11 mouse cellular contexts compared by ENCODE assay signal in genomic region chr7:142441585-142441984, GRCm38 (mm10). TPM values are rescaled to one million over a fixed set of nuclear protein-coding genes. Genes with fewer than 3 reads are reported as not detected.
DNase-seq lines count a peak whose midpoint lies in the region; ATAC-seq lines count a peak whose summit lies in the region.
"Had no signal": no experiment of that assay in that cellular context is flagged by ENCODE, and none has a peak within 500 bp of the region (broad histone marks: within the 10 kb centered on the region; RNA-seq: fewer than 3 reads in every experiment).

TSS of gene Tnni2 (plus strand) at chr7:142441808.

- 78% methylated on average over 9 of the region's 9 CpGs for WGBS in heart, embryonic 15.5 days
- WGBS in neural tube, embryonic 11.5 days: 76% methylated on average over 9 of the region's 9 CpGs
- 75% methylated on average over 9 of the region's 9 CpGs for WGBS in intestine, embryonic 15.5 days
- 76% methylated on average over 9 of the region's 9 CpGs for WGBS in stomach, embryonic 14.5 days

- H3K9me3 ChIP-seq in heart, embryonic 15.5 days (replicated peaks): no peaks in the 10 kb centered on the region
- H3K9me3 ChIP-seq in neural tube, embryonic 11.5 days (ENCODE audit: control insufficient read depth, low read length): no peaks in the 10 kb centered on the region
- no peaks in the 10 kb centered on the region for H3K9me3 ChIP-seq in intestine, embryonic 15.5 days
- no peaks in the 10 kb centered on the region for H3K9me3 ChIP-seq in stomach, embryonic 14.5 days (ENCODE audit: control insufficient read depth, low read depth, low read length)
- H3K9me3 ChIP-seq: midbrain, embryonic 12.5 days had no signal

- peak within 1 kb of the TSS; percentile 79 for H3K27ac ChIP-seq in heart, embryonic 15.5 days
- no peak within 1 kb of the TSS for H3K27ac ChIP-seq in neural tube, embryonic 11.5 days (ENCODE audit: low read depth, low read length)
- H3K27ac ChIP-seq in intestine, embryonic 15.5 days: peak within 1 kb of the TSS; percentile 65; the same call in 1 of the 2 replicates
- peak within 1 kb of the TSS; percentile 68 for H3K27ac ChIP-seq in stomach, embryonic 14.5 days (ENCODE audit: low read length)
- H3K27ac ChIP-seq: midbrain, embryonic 12.5 days had no signal

- H3K4me1 ChIP-seq in heart, embryonic 15.5 days (replicated peaks): peaks cover 41% of the 10 kb centered on the region
- H3K4me1 ChIP-seq in neural tube, embryonic 11.5 days (ENCODE audit: control insufficient read depth, insufficient read depth, low read length): no peaks in the 10 kb centered on the region
- H3K4me1 ChIP-seq in intestine, embryonic 15.5 days (replicated peaks): peaks cover 22% of the 10 kb centered on the region
- H3K4me1 ChIP-seq in stomach, embryonic 14.5 days (ENCODE audit: control insufficient read depth, insufficient read depth, low read length): peaks cover 17% of the 10 kb centered on the region
- H3K4me1 ChIP-seq: midbrain, embryonic 12.5 days had no signal

- H3K27me3 ChIP-seq in heart, embryonic 15.5 days: no peaks in the 10 kb centered on the region
- H3K27me3 ChIP-seq in neural tube, embryonic 11.5 days (ENCODE audit: control insufficient read depth, insufficient read depth, low read length): no peaks in the 10 kb centered on the region
- H3K27me3 ChIP-seq in intestine, embryonic 15.5 days (replicated peaks): no peaks in the 10 kb centered on the region
- H3K27me3 ChIP-seq in stomach, embryonic 14.5 days (ENCODE audit: control insufficient read depth, insufficient read depth, low read length): no peaks in the 10 kb centered on the region
- H3K27me3 ChIP-seq: midbrain, embryonic 12.5 days had no signal

- DNase-seq in heart, postnatal 4 days: no peak
- DNase-seq in neural tube, embryonic 11.5 days (ENCODE audit: low spot score): no peak
- DNase-seq in neural tube, embryonic 10.5 days (ENCODE audit: extremely low spot score, low spot score): no peak
- DNase-seq in embryo, embryonic 9.5 days (ENCODE audit: extremely low spot score): no peak
- no peak for DNase-seq in left cerebral cortex, postnatal 4 days
- DNase-seq: adrenal gland, adult 8-10 months; kidney, adult 18-20 months had no signal

- H3K9ac ChIP-seq in heart, embryonic 15.5 days: peak within 1 kb of the TSS; percentile 52
- H3K9ac ChIP-seq in neural tube, embryonic 11.5 days (ENCODE audit: low read length): peak within 1 kb of the TSS; percentile 18
- 0 out of 2 replicates have a peak within 1 kb of the TSS, but pooled peaks have one; percentile 20 for H3K9ac ChIP-seq in intestine, embryonic 15.5 days
- H3K9ac ChIP-seq in stomach, embryonic 14.5 days (replicated peaks; ENCODE audit: low read depth, low read length): no peak within 1 kb of the TSS
- H3K9ac ChIP-seq: midbrain, embryonic 12.5 days had no signal

- peak within 1 kb of the TSS; percentile 23; the same call in 1 of the 2 replicates for H3K4me2 ChIP-seq in heart, embryonic 15.5 days
- H3K4me2 ChIP-seq in neural tube, embryonic 11.5 days (ENCODE audit: low read depth): no peak within 1 kb of the TSS
- H3K4me2 ChIP-seq in intestine, embryonic 15.5 days (replicated peaks): no peak within 1 kb of the TSS; the same call in 1 of the 2 replicates
- no peak within 1 kb of the TSS for H3K4me2 ChIP-seq in stomach, embryonic 14.5 days (replicated peaks; ENCODE audit: low read depth, low read length)
- H3K4me2 ChIP-seq: midbrain, embryonic 12.5 days had no signal

- no peaks in the 10 kb centered on the region for H3K36me3 ChIP-seq in heart, embryonic 15.5 days
- H3K36me3 ChIP-seq in neural tube, embryonic 11.5 days (ENCODE audit: control insufficient read depth, insufficient read depth, low read length): no peaks in the 10 kb centered on the region
- no peaks in the 10 kb centered on the region for H3K36me3 ChIP-seq in intestine, embryonic 15.5 days
- H3K36me3 ChIP-seq in stomach, embryonic 14.5 days (ENCODE audit: control insufficient read depth, insufficient read depth, low read length): no peaks in the 10 kb centered on the region
- H3K36me3 ChIP-seq: midbrain, embryonic 12.5 days had no signal

- no peak within 1 kb of the TSS for H3K4me3 ChIP-seq in heart, embryonic 15.5 days
- no peak within 1 kb of the TSS for H3K4me3 ChIP-seq in neural tube, embryonic 11.5 days (ENCODE audit: low read depth, low read length)
- H3K4me3 ChIP-seq in intestine, embryonic 15.5 days (replicated peaks): no peak within 1 kb of the TSS
- no peak within 1 kb of the TSS for H3K4me3 ChIP-seq in stomach, embryonic 14.5 days (ENCODE audit: low read depth, low read length)
- H3K4me3 ChIP-seq: midbrain, embryonic 12.5 days had no signal

- ATAC-seq in heart, embryonic 15.5 days (replicated peaks; ENCODE audit: insufficient number of reproducible peaks, insufficient read depth, low FRiP score, low read depth): no peak
- ATAC-seq in neural tube, embryonic 11.5 days (ENCODE audit: insufficient read depth, low FRiP score, low TSS enrichment): no peak
- no peak for ATAC-seq in intestine, embryonic 15.5 days
- ATAC-seq in stomach, embryonic 14.5 days (ENCODE audit: insufficient number of reproducible peaks, insufficient read depth, low FRiP score, low read depth): no peak

- intact Hi-C loops in left cerebral cortex, postnatal 4 days (cut with DNase I): no loop called here

RNA-seq across cellular contexts. Expression of gene Tnni2, which starts in this region (rescaled TPM):
- 16.8 and 16.9 TPM in 2 replicates for polyA plus RNA-seq in heart, embryonic 15.5 days (2015; fragmentation: Nextera tagmentation; extraction: Ambion mirVana)
- 10 to 100 TPM in 1 of 2 experiments, 1 to 10 TPM in 1; 6.6 to 16.4 TPM for total RNA-seq in heart, postnatal 4 days (2021)
- polyA plus RNA-seq in neural tube, embryonic 11.5 days (2014; fragmentation: Nextera tagmentation; extraction: Ambion mirVana): 2.1 and 3.5 TPM in 2 replicates
- polyA plus RNA-seq in intestine, embryonic 15.5 days (2015; fragmentation: Nextera tagmentation; extraction: Ambion mirVana): 4.8 and 4.9 TPM in 2 replicates
- polyA plus RNA-seq in stomach, embryonic 14.5 days (2014; fragmentation: Nextera tagmentation; extraction: Ambion mirVana): 4.6 and 5.8 TPM in 2 replicates
- total RNA-seq in left cerebral cortex, postnatal 4 days (2021): not detected

Comparison
In these comparisons a context has a peak if more than half of its experiments do, and no peak if none do; other contexts are left out.
1. RNA of gene Tnni2 (total RNA-seq): 6.6 to 16.4 TPM in heart, postnatal 4 days; not detected in left cerebral cortex, postnatal 4 days; every median in the first group is over 4 times any median in the second.